Comparison of ENCODE assay signal across 17 mouse cellular contexts in the genomic region with DNA sequence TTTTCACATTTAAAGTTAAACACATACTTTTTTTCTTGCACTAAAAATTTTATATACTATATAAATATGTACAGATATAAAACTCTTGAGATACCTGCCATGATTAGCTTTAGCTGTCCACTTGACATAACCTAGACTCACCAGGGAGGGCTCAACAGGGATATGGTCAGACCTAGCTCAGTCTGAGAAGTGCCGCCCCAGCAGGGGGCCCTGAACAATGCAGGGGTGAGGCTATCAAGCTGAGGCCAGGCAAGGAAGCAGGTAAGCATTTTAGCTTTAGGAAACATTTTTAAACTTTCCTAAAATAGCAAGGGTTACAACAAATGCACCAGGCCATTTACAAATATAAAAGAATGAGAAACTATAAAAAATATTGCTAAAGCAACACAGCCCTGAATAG.
"Had no signal": no experiment of that assay in that cellular context is flagged by ENCODE, and none has a peak within 500 bp of the region (broad histone marks: within the 10 kb centered on the region; RNA-seq: fewer than 3 reads in every experiment).

No protein-coding gene starts in this region.

- H3K4me1 ChIP-seq: midbrain, embryonic 10.5 days; midbrain, embryonic 12.5 days had no signal

- H3K4me3 ChIP-seq: midbrain, embryonic 10.5 days; midbrain, embryonic 12.5 days; myocyte; neural tube, embryonic 13.5 days; neural tube, embryonic 15.5 days; stomach, embryonic 15.5 days had no signal

- ATAC-seq: midbrain, embryonic 16.5 days had no signal

- DNase-seq: lung, adult 18-20 months; lung, embryonic 14.5 days; lung, postnatal 10 days; lung, postnatal 4 days; midbrain, embryonic 14.5 days; right cerebral cortex, postnatal 14 days; thymus, adult 2 months; thymus, postnatal 25 days; thymus, postnatal 4 days had no signal

- H3K27ac ChIP-seq: midbrain, embryonic 10.5 days; midbrain, embryonic 12.5 days; neural tube, embryonic 13.5 days; neural tube, embryonic 15.5 days; stomach, embryonic 15.5 days; stomach, postnatal 0 days had no signal
